8 mouse cellular contexts compared by ENCODE assay signal in genomic region chr9:97068201-97069095, GRCm38 (mm10). TPM values are rescaled to one million over a fixed set of nuclear protein-coding genes. Genes with fewer than 3 reads are reported as not detected.
DNase-seq lines count a peak whose midpoint lies in the region; ATAC-seq and TF ChIP-seq lines count a peak whose summit lies in the region.

No protein-coding gene starts in this region.

- peak; percentile 57 for TF ChIP-seq CTCF in bone marrow, adult 2 months (IDR thresholded peaks at IDR 0.05; ENCODE audit: control insufficient read depth, insufficient read depth, low read length)
- peak; percentile 37; the same call in 1 of the 2 replicates for TF ChIP-seq CTCF in embryonic fibroblast, embryonic 13.5 days (IDR thresholded peaks at IDR 0.05; ENCODE audit: borderline replicate concordance, insufficient read depth, low read length)

- H3K9ac ChIP-seq in heart, embryonic 11.5 days (ENCODE audit: low read depth, low read length), result no peak overlapping the region
- H3K9ac ChIP-seq in kidney, embryonic 16.5 days (replicated peaks; ENCODE audit: low read length), result no peak overlapping the region
- H3K9ac ChIP-seq in limb, embryonic 14.5 days (ENCODE audit: low read depth, low read length, severe bottlenecking), result no peak overlapping the region

- no peaks in the 10 kb centered on the region for H3K36me3 ChIP-seq in heart, embryonic 11.5 days (ENCODE audit: control insufficient read depth, insufficient read depth, low read length)
- H3K36me3 ChIP-seq in kidney, embryonic 16.5 days (ENCODE audit: insufficient read depth, low read length), result peaks cover 4% of the 10 kb centered on the region; the same call in 1 of the 2 replicates
- H3K36me3 ChIP-seq in limb, embryonic 14.5 days (ENCODE audit: control insufficient read depth, insufficient read depth, low read length), result peaks cover 5% of the 10 kb centered on the region; the same call in 1 of the 2 replicates

- no peak overlapping the region for H3K4me2 ChIP-seq in heart, embryonic 11.5 days
- no peak overlapping the region for H3K4me2 ChIP-seq in kidney, embryonic 16.5 days (replicated peaks; ENCODE audit: low read depth, low read length)
- H3K4me2 ChIP-seq in limb, embryonic 14.5 days (replicated peaks; ENCODE audit: low read depth, low read length, severe bottlenecking), result no peak overlapping the region

- no peaks in the 10 kb centered on the region for H3K27me3 ChIP-seq in heart, embryonic 11.5 days (ENCODE audit: control insufficient read depth, insufficient read depth, low read length)
- no peaks in the 10 kb centered on the region for H3K27me3 ChIP-seq in kidney, embryonic 16.5 days (ENCODE audit: insufficient read depth, low read length)
- no peaks in the 10 kb centered on the region for H3K27me3 ChIP-seq in limb, embryonic 14.5 days (ENCODE audit: control insufficient read depth, insufficient read depth, low read length)

- no peaks in the 10 kb centered on the region for H3K9me3 ChIP-seq in heart, embryonic 11.5 days (replicated peaks; ENCODE audit: control insufficient read depth, low read length)
- H3K9me3 ChIP-seq in kidney, embryonic 16.5 days (ENCODE audit: low read length), result no peaks in the 10 kb centered on the region
- no peaks in the 10 kb centered on the region for H3K9me3 ChIP-seq in limb, embryonic 14.5 days (ENCODE audit: control insufficient read depth, low read length)

- H3K4me3 ChIP-seq in bone marrow, adult 2 months (replicated peaks; ENCODE audit: control insufficient read depth, low read depth, low read length), result no peak overlapping the region
- H3K4me3 ChIP-seq in embryonic fibroblast, embryonic 13.5 days (ENCODE audit: insufficient read depth, low read length), result no peak overlapping the region
- H3K4me3 ChIP-seq in heart, embryonic 11.5 days (ENCODE audit: low read depth, low read length), result no peak overlapping the region
- H3K4me3 ChIP-seq in kidney, embryonic 16.5 days (ENCODE audit: low read length), result no peak overlapping the region
- no peak overlapping the region for H3K4me3 ChIP-seq in limb, embryonic 14.5 days (replicated peaks; ENCODE audit: low read length)

- no peak for ATAC-seq in heart, embryonic 11.5 days (replicated peaks; ENCODE audit: insufficient number of reproducible peaks, low FRiP score, low TSS enrichment)
- peak; percentile 75; the same call in 1 of the 2 replicates for ATAC-seq in kidney, embryonic 16.5 days (ENCODE audit: low FRiP score, low TSS enrichment)
- ATAC-seq in limb, embryonic 14.5 days (ENCODE audit: low FRiP score, low read depth), result peak; percentile 78

- TF ChIP-seq POLR2A in bone marrow, adult 2 months (IDR thresholded peaks at IDR 0.05; ENCODE audit: borderline replicate concordance, control insufficient read depth, low read depth, low read length), result no peak
- TF ChIP-seq POLR2A in embryonic fibroblast, embryonic 13.5 days (IDR thresholded peaks at IDR 0.05; ENCODE audit: low read depth, low read length), result no peak
- TF ChIP-seq POLR2A in limb, embryonic 14.5 days (IDR thresholded peaks at IDR 0.05; ENCODE audit: borderline replicate concordance, extremely low read depth, insufficient read depth, insufficient read length), result no peak

- no peak overlapping the region for H3K27ac ChIP-seq in bone marrow, adult 2 months (ENCODE audit: control insufficient read depth, insufficient read depth, low read depth, low read length, poor library complexity)
- H3K27ac ChIP-seq in embryonic fibroblast, embryonic 13.5 days (ENCODE audit: insufficient read depth, low read length), result no peak overlapping the region
- 0 out of 2 replicates have a peak overlapping the region, but pooled peaks have one; percentile 15 for H3K27ac ChIP-seq in heart, embryonic 11.5 days (ENCODE audit: low read depth, low read length)
- H3K27ac ChIP-seq in kidney, embryonic 16.5 days (ENCODE audit: low read length), result no peak overlapping the region
- no peak overlapping the region for H3K27ac ChIP-seq in limb, embryonic 14.5 days (replicated peaks; ENCODE audit: low read depth, low read length)

- H3K4me1 ChIP-seq in bone marrow, adult 2 months (ENCODE audit: control insufficient read depth, insufficient read depth, low read length), result no peaks in the 10 kb centered on the region
- H3K4me1 ChIP-seq in embryonic fibroblast, embryonic 13.5 days (ENCODE audit: control insufficient read depth, insufficient read depth, low read length), result peaks cover 8% of the 10 kb centered on the region; the same call in 1 of the 2 replicates
- H3K4me1 ChIP-seq in heart, embryonic 11.5 days (ENCODE audit: control insufficient read depth, insufficient read depth, low read length), result no peaks in the 10 kb centered on the region
- H3K4me1 ChIP-seq in kidney, embryonic 16.5 days (ENCODE audit: insufficient read depth, low read length), result no peaks in the 10 kb centered on the region
- peaks cover 17% of the 10 kb centered on the region for H3K4me1 ChIP-seq in limb, embryonic 14.5 days (ENCODE audit: control insufficient read depth, insufficient read depth, low read length)

- DNase-seq in CD4-positive helper T cell, adult 2 months (ENCODE audit: low read depth, low spot score), result peak; percentile 72
- DNase-seq in limb, embryonic 14.5 days (ENCODE audit: low spot score), result peak; percentile 95
- peak; percentile 32 to 39 for DNase-seq in monocyte, adult 2 months (ENCODE audit: low read depth in 1 of 2, low spot score in 2 of 2)
- peak; percentile 18 to 62 for DNase-seq in spleen, postnatal 14 days (ENCODE audit: low spot score in 2 of 2)

- WGBS in bone marrow, adult 2 months, result 52% methylated on average over 9 of the region's 9 CpGs
- 55% methylated on average over 9 of the region's 9 CpGs for WGBS in heart, embryonic 11.5 days (ENCODE audit: insufficient replicate concordance)
- WGBS in kidney, embryonic 16.5 days, result 52% methylated on average over 9 of the region's 9 CpGs
- WGBS in limb, embryonic 14.5 days, result 53% methylated on average over 9 of the region's 9 CpGs

RNA-seq across cellular contexts. Expression of gene Slc25a36, which starts 42.5 kb away (rescaled TPM):
- 15.0 and 27.5 TPM in 2 replicates for polyA plus RNA-seq in bone marrow, adult 2 months (2011; ENCODE audit: insufficient read depth, insufficient read length, low replicate concordance, missing spikeins)
- polyA plus RNA-seq in embryonic fibroblast, embryonic 13.5 days (2011; ENCODE audit: insufficient read length, low read depth, missing spikeins), result 106 and 132 TPM in 2 replicates
- 79.6 and 83.6 TPM in 2 replicates for polyA plus RNA-seq in heart, embryonic 11.5 days (2014; fragmentation: Nextera tagmentation; extraction: Ambion mirVana)
- polyA plus RNA-seq in kidney, embryonic 16.5 days (2015; fragmentation: Nextera tagmentation; extraction: Ambion mirVana), result 64.4 and 76.5 TPM in 2 replicates
- 127 and 139 TPM in 2 replicates for polyA plus RNA-seq in limb, embryonic 14.5 days (2012; rRNA removed)
- polyA plus RNA-seq in limb, embryonic 14.5 days (2014; fragmentation: Nextera tagmentation; extraction: Ambion mirVana), result 89.4 and 107 TPM in 2 replicates

RNA-seq across cellular contexts. Expression of gene Spsb4, which starts 49.8 kb away (rescaled TPM):
- polyA plus RNA-seq in bone marrow, adult 2 months (2011; ENCODE audit: insufficient read depth, insufficient read length, low replicate concordance, missing spikeins), result 1.5 TPM in 1 of 2 replicates, not detected in the other
- 1.8 and 1.9 TPM in 2 replicates for polyA plus RNA-seq in embryonic fibroblast, embryonic 13.5 days (2011; ENCODE audit: insufficient read length, low read depth, missing spikeins)
- 42.0 and 48.3 TPM in 2 replicates for polyA plus RNA-seq in heart, embryonic 11.5 days (2014; fragmentation: Nextera tagmentation; extraction: Ambion mirVana)
- 64.3 and 66.6 TPM in 2 replicates for polyA plus RNA-seq in kidney, embryonic 16.5 days (2015; fragmentation: Nextera tagmentation; extraction: Ambion mirVana)
- polyA plus RNA-seq in limb, embryonic 14.5 days (2012; rRNA removed), result 19.9 and 26.6 TPM in 2 replicates
- 28.4 and 29.2 TPM in 2 replicates for polyA plus RNA-seq in limb, embryonic 14.5 days (2014; fragmentation: Nextera tagmentation; extraction: Ambion mirVana)

Comparison
In these comparisons a context has a peak if more than half of its experiments do, and no peak if none do; other contexts are left out.
1. DNase-seq: peak in every context shown above with its lines; median percentile 95 in limb, embryonic 14.5 days; 72 in CD4-positive helper T cell, adult 2 months; 40 in spleen, postnatal 14 days; 36 in monocyte, adult 2 months.